Mouse (Mus musculus) erythroblast, embryonic 14.5 days (primary cell): ENCODE measurements around the gene Parg.

ENCODE experiments used
- GATA1 ChIP-seq: IDR thresholded peaks from 2 replicates; pipeline ENCODE4 v1.6.1; 2012; ENCODE audit warnings: low read length, inconsistent platforms, mixed read lengths
- TAL1 ChIP-seq: IDR thresholded peaks from 3 replicates; pipeline ENCODE4 v1.6.1; 2012; ENCODE audit warnings: low read length, inconsistent platforms, mixed read lengths

DNA sequence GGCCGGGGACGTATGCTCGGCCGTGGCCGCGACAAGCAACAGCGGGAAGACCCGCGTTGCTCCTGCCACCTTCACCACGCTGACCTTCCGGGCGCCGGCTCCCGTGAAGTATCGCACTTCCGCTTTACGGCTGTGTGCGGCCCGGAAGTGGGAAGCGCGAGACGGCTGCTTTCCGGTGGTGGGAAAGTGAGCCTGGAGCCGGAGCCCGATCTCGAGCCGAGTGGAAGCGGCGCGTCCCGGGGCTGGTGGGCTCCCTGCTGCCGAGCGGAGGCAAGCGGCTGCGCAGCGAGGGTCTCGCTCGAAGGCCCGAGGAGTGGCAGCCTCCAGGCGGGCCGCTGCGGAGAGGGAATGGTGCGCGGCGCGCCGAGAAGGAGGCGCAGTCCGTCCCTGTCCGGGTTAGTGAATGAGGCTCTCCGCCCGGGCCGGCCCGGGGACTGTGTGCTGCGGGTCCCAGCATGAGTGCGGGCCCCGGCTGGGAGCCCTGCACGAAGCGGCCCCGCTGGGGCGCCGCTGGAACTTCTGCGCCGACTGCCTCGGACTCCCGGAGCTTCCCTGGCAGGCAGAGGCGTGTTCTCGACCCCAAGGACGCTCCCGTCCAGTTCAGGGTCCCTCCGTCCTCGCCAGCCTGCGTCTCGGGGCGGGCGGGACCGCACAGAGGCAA is at the start of gene Parg, which contains the start of gene Timm23:
- TF ChIP-seq GATA1 (no peak), TAL1 (no peak)
